Mouse (Mus musculus) T-cell, adult 66 days (primary cell): Measurements from ENCODE around the gene Platr17. TPM values are rescaled to one million over a fixed set of nuclear protein-coding genes. Genes with fewer than 3 reads are reported as not detected.

Source experiments
- total RNA-seq, 2 experiments: library from RNA; stranded (reverse); gene quantifications; 3 replicates in 1 of 2; 4 replicates in 1 of 2; pipeline ENCODE4 v1.2.4; 2023

Gene Platr17
- under 1 TPM in 1 of 2 experiments, not detected in 1; 0.96 TPM for total RNA-seq

GRCm38 (mm10) chr17:33904835-33905234, at the start of gene Platr17:
Platr17 (plus strand) TSS chr17:33905135.

DNA sequence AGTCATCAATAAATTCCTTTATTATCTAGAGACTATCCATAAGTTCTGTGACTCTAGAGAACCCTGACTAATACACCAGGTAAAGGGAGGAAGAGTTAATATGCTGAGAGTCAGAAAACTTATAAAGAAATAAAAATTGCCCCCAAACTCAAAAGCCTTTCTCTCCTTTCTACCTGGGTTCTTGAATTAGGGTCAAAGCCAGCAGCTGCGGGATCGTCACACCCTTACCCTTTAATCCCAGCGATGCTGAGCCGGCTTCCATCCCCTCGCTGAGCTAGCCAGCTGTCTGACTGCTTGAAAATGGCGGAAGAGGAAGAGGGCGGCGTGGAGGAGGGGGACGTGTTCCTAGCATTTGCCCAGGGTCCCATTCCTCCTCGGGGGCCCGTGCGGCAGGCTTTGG, 31.4 kb upstream of the Platr17 start, which contains the start of gene Gm7029:
Gm7029 (plus strand) TSS at position 301 of the 400 bp plus-strand sequence.

GRCm38 (mm10) chr17:33890533-33891059, 14.3 kb upstream of the Platr17 start, which contains the start of gene Kifc1:
Kifc1 (minus strand) TSS chr17:33890661.

DNA sequence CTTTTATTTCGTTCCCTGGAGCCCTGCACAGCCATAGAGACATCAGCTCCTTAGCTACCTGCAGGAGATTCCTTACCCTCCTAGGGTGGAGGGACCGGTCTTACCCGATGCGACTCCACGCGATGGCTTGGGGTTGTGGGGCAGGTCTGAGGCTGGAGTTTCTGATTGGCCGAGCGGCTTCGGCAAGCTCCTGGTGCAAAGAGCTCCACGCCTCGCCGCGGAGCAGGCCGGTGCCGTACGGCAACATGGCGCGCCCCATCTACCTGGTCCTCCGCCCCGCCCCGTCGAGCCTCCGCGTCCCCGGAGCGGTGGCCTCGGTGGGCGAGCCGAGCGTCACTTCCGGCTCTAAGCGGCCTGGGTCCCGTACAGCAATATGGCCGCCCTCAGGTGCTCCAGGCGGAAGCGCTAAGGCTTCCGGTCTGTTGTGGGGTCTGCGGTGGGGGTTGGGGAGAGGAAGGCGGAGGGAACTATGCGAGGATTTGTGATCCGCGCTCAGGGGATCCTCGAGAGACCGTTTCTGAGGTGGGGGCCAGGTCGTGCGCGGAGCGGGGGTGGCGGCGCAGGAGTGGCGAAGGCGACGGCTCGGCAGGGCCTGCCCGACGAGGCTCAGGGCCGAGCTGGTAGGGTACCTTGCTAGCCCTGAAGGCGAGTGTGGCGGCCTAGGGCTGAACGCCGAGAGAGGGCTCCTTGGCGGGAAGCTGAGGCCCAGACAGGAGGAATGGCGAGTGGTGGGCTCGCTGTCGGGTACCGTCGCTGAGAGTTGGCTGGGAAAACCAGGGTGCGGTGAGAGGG, 4.3 kb downstream of the Platr17 start, which contains the start of gene Daxx:
Daxx (plus strand) TSS at position 338 of the 792 bp plus-strand sequence.

GRCm38 (mm10) chr17:33915671-33916250, 10.8 kb downstream of the Platr17 start, which contains the start of the genes Tapbp and Zbtb22:
Tapbp (plus strand) TSS chr17:33915899.
Zbtb22 (plus strand) TSS chr17:33915904.

GRCm38 (mm10) chr17:33929371-33930279, 24.7 kb downstream of the Platr17 start, which contains the start of gene Rgl2:
Rgl2 (plus strand) TSS chr17:33929543.

GRCm38 (mm10) chr17:33940206-33940805, 35.4 kb downstream of the Platr17 start, which contains the start of the genes Pfdn6 and Wdr46:
Pfdn6 (minus strand) TSS chr17:33940343.
Wdr46 (plus strand) TSS chr17:33940660.

DNA sequence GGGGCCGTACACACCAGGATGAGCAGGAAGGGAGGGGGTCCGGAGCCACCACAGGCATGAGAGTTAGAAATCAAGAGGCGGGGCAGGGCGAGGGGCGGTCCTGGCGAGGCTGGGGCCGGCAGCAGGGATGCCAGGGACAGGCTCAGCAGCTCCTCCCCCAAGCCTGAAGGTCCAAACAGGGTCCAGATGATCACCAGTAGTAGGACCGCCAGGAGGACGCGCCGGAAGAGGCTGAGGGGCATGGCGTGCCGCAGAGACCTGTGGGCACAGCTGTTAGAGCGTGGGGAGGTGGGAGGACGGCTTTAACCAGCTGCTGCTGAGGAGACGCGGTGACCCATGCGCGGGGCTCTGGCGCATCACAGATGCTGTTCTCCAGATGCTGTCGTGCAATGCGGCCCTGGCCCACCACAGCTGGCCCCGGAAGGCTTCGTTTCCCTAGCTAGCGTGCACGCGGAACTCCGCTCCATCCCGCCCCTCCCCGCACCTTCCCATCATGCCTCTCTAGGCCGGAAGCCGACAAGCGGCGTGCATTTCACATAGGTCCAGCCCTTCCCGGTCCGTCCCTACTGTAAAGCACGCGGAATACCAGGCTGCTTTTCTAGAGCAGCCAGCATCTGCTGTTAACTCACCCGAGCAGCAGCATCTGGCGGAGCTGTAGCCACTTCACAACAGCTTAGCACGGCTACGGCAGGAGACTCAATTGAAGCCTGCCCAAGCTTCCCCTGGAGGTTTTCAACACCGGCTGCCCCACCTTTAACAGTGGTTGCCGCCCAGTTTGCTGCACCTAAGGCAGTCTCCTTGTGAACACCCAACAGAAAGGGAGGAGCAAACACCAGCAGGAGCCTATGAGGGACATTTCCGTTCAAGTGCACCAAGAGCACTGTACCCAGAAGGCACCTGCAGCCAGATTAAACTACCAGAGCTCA, 46.3 kb downstream of the Platr17 start, which contains the start of gene B3galt4:
B3galt4 (minus strand) TSS at position 468 of the 926 bp plus-strand sequence.

GRCm38 (mm10) chr17:33955555-33956214, 50.8 kb downstream of the Platr17 start, which contains the start of the genes Vps52 and Rps18:
Vps52 (plus strand) TSS chr17:33955812.
Rps18 (minus strand) TSS chr17:33956001.

Other genes with a start within 250 kb of the Platr17 start
- gene Hnrnpm, start 218.3 kb upstream of the Platr17 start, total RNA-seq, result 100 to 1,000 TPM; 358 to 393 TPM
- 10 to 100 TPM; 54.0 to 58.5 TPM for gene March2, start 186.5 kb upstream of the Platr17 start, total RNA-seq
- 100 to 1,000 TPM; 184 to 198 TPM for gene Rab11b, start 144.6 kb upstream of the Platr17 start, total RNA-seq
- gene Angptl4, start 123.3 kb upstream of the Platr17 start, total RNA-seq, result 1 to 10 TPM in 1 of 2 experiments, under 1 TPM in 1; 0.86 to 1.5 TPM
- 1 to 10 TPM; 1.2 TPM for gene Kank3, start 94.6 kb upstream of the Platr17 start, total RNA-seq
- gene Rps28, start 80.6 kb upstream of the Platr17 start, total RNA-seq, result 1,000 to 10,000 TPM; 4,788 to 5,322 TPM
- gene Ndufa7, start 80.6 kb upstream of the Platr17 start, total RNA-seq, result 100 to 1,000 TPM; 126 to 127 TPM
- gene Cd320, start 62.0 kb upstream of the Platr17 start, total RNA-seq, result 10 to 100 TPM in 1 of 2 experiments, 1 to 10 TPM in 1; 8.5 to 10.7 TPM
- not detected for gene Gm7029, start 31.3 kb upstream of the Platr17 start, total RNA-seq
- 10 to 100 TPM in 1 of 2 experiments, 1 to 10 TPM in 1; 10.0 to 11.2 TPM for gene Kifc1, start 14.5 kb upstream of the Platr17 start, total RNA-seq
- 10 to 100 TPM; 71.8 to 76.6 TPM for gene Daxx, start 4.3 kb downstream of the Platr17 start, total RNA-seq
- gene Tapbp, start 10.8 kb downstream of the Platr17 start, total RNA-seq, result 100 to 1,000 TPM; 407 to 437 TPM
- 10 to 100 TPM; 33.0 to 33.9 TPM for gene Zbtb22, start 10.8 kb downstream of the Platr17 start, total RNA-seq
- gene Rgl2, start 24.4 kb downstream of the Platr17 start, total RNA-seq, result 100 to 1,000 TPM; 153 to 181 TPM
- gene Pfdn6, start 35.2 kb downstream of the Platr17 start, total RNA-seq, result 10 to 100 TPM; 65.1 to 71.1 TPM
- 10 to 100 TPM; 67.6 to 67.7 TPM for gene Wdr46, start 35.5 kb downstream of the Platr17 start, total RNA-seq
- gene B3galt4, start 46.4 kb downstream of the Platr17 start, total RNA-seq, result 10 to 100 TPM; 14.1 to 16.0 TPM
- 10 to 100 TPM; 73.4 to 74.6 TPM for gene Vps52, start 50.7 kb downstream of the Platr17 start, total RNA-seq
- gene Rps18, start 50.9 kb downstream of the Platr17 start, total RNA-seq, result 1,000 to 10,000 TPM; 2,139 to 2,167 TPM
- 1,000 to 10,000 TPM; 5,234 to 5,289 TPM for gene H2-K1, start 95.2 kb downstream of the Platr17 start, total RNA-seq
- 10 to 100 TPM; 30.4 to 30.6 TPM for gene Ring1, start 119.5 kb downstream of the Platr17 start, total RNA-seq
- gene H2-Ke6, start 122.9 kb downstream of the Platr17 start, total RNA-seq, result 100 to 1,000 TPM; 117 to 150 TPM
- 100 to 1,000 TPM; 100 to 103 TPM for gene Slc39a7, start 126.5 kb downstream of the Platr17 start, total RNA-seq
- 100 to 1,000 TPM; 114 to 115 TPM for gene Rxrb, start 126.7 kb downstream of the Platr17 start, total RNA-seq
- 10 to 100 TPM; 19.8 to 27.5 TPM for gene Col11a2, start 134.3 kb downstream of the Platr17 start, total RNA-seq
- 1 to 10 TPM; 6.9 to 9.5 TPM for gene H2-Oa, start 187.2 kb downstream of the Platr17 start, total RNA-seq
- gene H2-DMa, start 214.4 kb downstream of the Platr17 start, total RNA-seq, result 10 to 100 TPM; 25.1 to 25.8 TPM
- gene Brd2, start 217.5 kb downstream of the Platr17 start, total RNA-seq, result 100 to 1,000 TPM; 303 to 376 TPM
- 1 to 10 TPM; 2.3 to 8.6 TPM for gene H2-DMb2, start 238.2 kb downstream of the Platr17 start, total RNA-seq
- 1 to 10 TPM; 3.1 to 5.9 TPM for gene H2-DMb1, start 247.9 kb downstream of the Platr17 start, total RNA-seq